Mouse (Mus musculus) left cerebral cortex, postnatal 25 days (tissue): ENCODE measurements around the gene Kpna7. TPM values are rescaled to one million over a fixed set of nuclear protein-coding genes. Genes with fewer than 3 reads are reported as not detected.

Source experiments
- DNase-seq, 2 experiments: peaks; one replicate each; pipeline ENCODE4 v3.0.0; 2022; ENCODE audit warnings: low spot score in 2 of 2, mixed read lengths in 1 of 2
- intact Hi-C: fragments of 180-260 bp; cut with DNase I; formaldehyde crosslinking; loops from one replicate; pipeline ENCODE4 v1.15.1; 2025
- total RNA-seq, 2 experiments: library from RNA; stranded (reverse); gene quantifications; 2 replicates each; pipeline ENCODE4 v1.2.3; 2021

Gene Kpna7
- total RNA-seq, 2 experiments from 2014 or later = not detected

DNA sequence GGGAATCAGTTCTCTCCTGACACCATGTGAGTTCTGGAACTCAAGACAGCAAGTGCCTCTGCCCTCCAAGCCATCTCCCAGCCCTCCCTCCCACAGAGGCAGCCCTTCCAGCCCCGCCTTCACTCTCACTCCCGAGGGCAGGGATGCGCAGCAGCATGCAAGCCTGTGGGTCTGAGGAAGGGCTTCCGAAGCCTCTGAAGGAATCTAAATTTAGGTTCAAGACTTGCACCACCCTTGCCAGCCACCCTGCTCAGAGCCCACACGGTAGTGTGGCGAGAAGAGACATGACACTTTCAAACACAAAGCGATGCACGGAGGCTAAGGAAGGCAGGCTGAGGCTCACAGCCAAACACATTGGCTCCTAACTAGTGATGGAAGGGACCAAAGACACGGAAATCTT lies 141.4 kb downstream of the Kpna7 start:
- intact Hi-C loops = no loop called here
- DNase-seq = peak in 1 of 2 experiments; percentile 69

DNA sequence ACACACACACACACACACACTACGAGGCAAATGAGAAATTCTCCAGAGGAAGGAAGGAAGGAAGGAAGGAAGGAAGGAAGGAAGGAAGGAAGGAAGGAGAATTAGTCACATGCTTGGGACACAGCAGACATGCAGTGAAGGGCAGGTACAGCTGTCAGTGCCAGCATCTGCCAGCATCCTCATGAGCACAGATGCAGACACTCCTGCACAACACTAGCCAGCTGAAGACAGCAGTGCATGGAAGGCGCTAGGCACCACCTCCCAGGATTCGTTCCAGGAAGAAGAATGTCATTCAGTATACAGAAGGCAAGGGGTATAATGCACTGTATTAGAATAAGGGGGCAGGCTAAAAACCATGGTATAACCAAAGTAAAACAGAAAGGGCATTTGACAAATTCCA lies 142.9 kb downstream of the Kpna7 start:
- DNase-seq = no peak
- intact Hi-C loops = no loop called here

DNA sequence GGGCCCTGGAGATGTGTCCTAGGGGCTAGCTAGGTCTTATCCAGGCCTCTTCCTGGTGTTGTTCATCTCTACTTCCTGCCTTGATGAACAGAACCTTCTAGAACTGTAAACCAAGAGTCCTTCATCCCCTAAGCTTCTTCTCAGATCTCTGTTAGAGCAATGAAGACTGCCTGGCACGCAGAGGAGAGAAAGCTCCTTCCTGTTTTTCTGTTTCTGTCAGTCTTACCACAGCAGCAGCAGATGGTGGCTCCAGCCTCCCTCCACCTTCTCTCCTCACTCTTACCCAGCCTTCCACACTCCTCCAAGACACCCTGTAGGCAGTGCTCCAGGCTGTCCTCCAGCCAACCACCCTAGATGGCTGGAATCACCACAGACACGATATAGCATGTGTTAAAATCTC lies 146.5 kb downstream of the Kpna7 start:
- DNase-seq = peak; percentile 56 to 94

More for the DNA sequence above, 146.5 kb downstream of the Kpna7 start:
- intact Hi-C loops = loop anchor here (2.0 kb wide), 2 partner anchors 23 to 27 kb away; partner anchors contain the start of gene Smurf1

Other genes with a start within 250 kb of the Kpna7 start
- gene Smurf1, start 118.2 kb downstream of the Kpna7 start, total RNA-seq = 10 to 100 TPM; 33.2 to 36.9 TPM
- gene Gm4871, start 51.3 kb downstream of the Kpna7 start, total RNA-seq = not detected
- gene 1700018F24Rik, start 41.0 kb downstream of the Kpna7 start, total RNA-seq = not detected
- gene Arpc1a, start 200 bp downstream of the Kpna7 start, total RNA-seq = 100 to 1,000 TPM; 203 to 205 TPM
- gene Arpc1b, start 30.2 kb upstream of the Kpna7 start, total RNA-seq = 10 to 100 TPM; 23.0 to 25.1 TPM
- gene Pdap1, start 56.2 kb upstream of the Kpna7 start, total RNA-seq = 10 to 100 TPM; 89.7 to 91.5 TPM
- 10 to 100 TPM; 81.0 to 85.3 TPM for gene Bud31, start 56.3 kb upstream of the Kpna7 start, total RNA-seq
- 10 to 100 TPM; 18.8 to 19.8 TPM for gene Ptcd1, start 83.1 kb upstream of the Kpna7 start, total RNA-seq
- 10 to 100 TPM; 21.4 to 21.7 TPM for gene Cpsf4, start 83.2 kb upstream of the Kpna7 start, total RNA-seq
- 100 to 1,000 TPM; 262 to 266 TPM for gene Atp5j2, start 108.0 kb upstream of the Kpna7 start, total RNA-seq
- 10 to 100 TPM; 11.5 to 12.6 TPM for gene Zkscan14, start 117.8 kb upstream of the Kpna7 start, total RNA-seq
- gene Zkscan5, start 120.5 kb upstream of the Kpna7 start, total RNA-seq = 10 to 100 TPM; 10.2 to 11.7 TPM
- gene Zfp655, start 147.7 kb upstream of the Kpna7 start, total RNA-seq = 10 to 100 TPM; 29.9 to 32.5 TPM
- gene Zscan25, start 196.5 kb upstream of the Kpna7 start, total RNA-seq = 10 to 100 TPM; 17.2 to 19.1 TPM